Mouse (Mus musculus): ENCODE results near the gene Gba. TPM values are rescaled to one million over a fixed set of nuclear protein-coding genes. Genes with fewer than 3 reads are reported as not detected.

Gene Gba
- polyA plus RNA-seq, 1 experiment from 2014 or later = 44.6 TPM

- H3K4me1 ChIP-seq = peaks cover 17% of the 10 kb centered on the region
- peaks cover 7% of the 10 kb centered on the region; the same call in 1 of the 2 replicates for H3K36me3 ChIP-seq
- no peaks in the 10 kb centered on the region for H3K9me3 ChIP-seq
- no peak for DNase-seq (ENCODE audit: low spot score)
- peaks cover 30% of the 10 kb centered on the region for H3K27me3 ChIP-seq (ENCODE audit: insufficient read depth, poor library complexity, severe bottlenecking)
- H3K27ac ChIP-seq = peak overlapping the region; percentile 23; the same call in 1 of the 2 replicates
- no peak overlapping the region for H3K4me3 ChIP-seq
- 72% methylated on average over 12 of the region's 12 CpGs for WGBS
Measured at GRCm38 (mm10) chr3:89238494-89238893, 35.8 kb downstream of the Gba start.

- WGBS = 74% methylated on average over 9 of the region's 9 CpGs
- Histone ChIP-seq H3K9me3 (no peaks in the 10 kb centered on the region), H3K4me3 (no peak overlapping the region), H3K4me1 (peaks cover 47% of the 10 kb centered on the region), H3K36me3 (peaks cover 6% of the 10 kb centered on the region; the same call in 1 of the 2 replicates), H3K27me3 (ENCODE audit: insufficient read depth, poor library complexity, severe bottlenecking) (peaks cover 34% of the 10 kb centered on the region), H3K27ac (no peak overlapping the region)
- no peak for DNase-seq (ENCODE audit: low spot score)
Measured at GRCm38 (mm10) chr3:89242331-89242895, 39.7 kb downstream of the Gba start.

- H3K4me1 ChIP-seq = peaks cover 48% of the 10 kb centered on the region
- no peaks in the 10 kb centered on the region for H3K9me3 ChIP-seq
- peak overlapping the region; percentile 48 for H3K27ac ChIP-seq
- H3K36me3 ChIP-seq = peaks cover 13% of the 10 kb centered on the region
- DNase-seq (ENCODE audit: low spot score) = no peak
- H3K4me3 ChIP-seq = peak overlapping the region; percentile 38
- peaks cover 28% of the 10 kb centered on the region for H3K27me3 ChIP-seq (ENCODE audit: insufficient read depth, poor library complexity, severe bottlenecking)
- WGBS = 13% methylated on average over 14 of the region's 14 CpGs
Measured at GRCm38 (mm10) chr3:89243609-89244008, 40.9 kb downstream of the Gba start.

GRCm38 (mm10) chr3:89244158-89244981 lies 41.6 kb downstream of the Gba start:
- Histone ChIP-seq H3K36me3 (peaks cover 20% of the 10 kb centered on the region), H3K4me1 (peaks cover 44% of the 10 kb centered on the region), H3K27me3 (ENCODE audit: insufficient read depth, poor library complexity, severe bottlenecking) (peaks cover 26% of the 10 kb centered on the region), H3K27ac (peak overlapping the region; percentile 48; the same call in 1 of the 2 replicates), H3K9me3 (no peaks in the 10 kb centered on the region), H3K4me3 (peak overlapping the region; percentile 77)
- no peak for DNase-seq (ENCODE audit: low spot score)
- 10% methylated on average over 25 of the region's 25 CpGs for WGBS

- under 1% methylated on average over 22 of the region's 26 CpGs for WGBS
- no peaks in the 10 kb centered on the region for H3K9me3 ChIP-seq
- H3K4me1 ChIP-seq = peaks cover 46% of the 10 kb centered on the region
- no peak for DNase-seq (ENCODE audit: low spot score)
- H3K4me3 ChIP-seq = peak overlapping the region; percentile 77
- H3K27me3 ChIP-seq (ENCODE audit: insufficient read depth, poor library complexity, severe bottlenecking) = peaks cover 26% of the 10 kb centered on the region
- H3K27ac ChIP-seq = peak overlapping the region; percentile 38
- H3K36me3 ChIP-seq = peaks cover 24% of the 10 kb centered on the region
Measured at GRCm38 (mm10) chr3:89244982-89245687, 42.4 kb downstream of the Gba start.

- peaks cover 52% of the 10 kb centered on the region for H3K4me1 ChIP-seq
- WGBS = 5% methylated on average over 20 of the region's 20 CpGs
Measured at GRCm38 (mm10) chr3:89245688-89246171, 43.0 kb downstream of the Gba start, which contains the start of gene Krtcap2. TSS of gene Krtcap2 (plus strand) at chr3:89245966.

GRCm38 (mm10) chr3:89246261-89247100 lies 43.8 kb downstream of the Gba start, which contains the start of gene Trim46:
TSS of gene Trim46 (minus strand) at chr3:89246309.
- H3K4me3 ChIP-seq = peak within 1 kb of the TSS; percentile 77
- peaks cover 24% of the 10 kb centered on the region for H3K36me3 ChIP-seq
- H3K27ac ChIP-seq = peak within 1 kb of the TSS; percentile 92
- no peaks in the 10 kb centered on the region for H3K9me3 ChIP-seq
- WGBS = under 1% methylated on average over 42 of the region's 42 CpGs
- peaks cover 60% of the 10 kb centered on the region for H3K4me1 ChIP-seq
- DNase-seq (ENCODE audit: low spot score) = peak; percentile 97
- peaks cover 28% of the 10 kb centered on the region for H3K27me3 ChIP-seq (ENCODE audit: insufficient read depth, poor library complexity, severe bottlenecking)

More at GRCm38 (mm10) chr3:89245688-89246171, 43.0 kb downstream of the Gba start, which contains the start of gene Krtcap2:
- H3K9me3 ChIP-seq = no peaks in the 10 kb centered on the region
- peak within 1 kb of the TSS; percentile 77 for H3K4me3 ChIP-seq
- H3K36me3 ChIP-seq = peaks cover 24% of the 10 kb centered on the region
- no peak for DNase-seq (ENCODE audit: low spot score)
- peak within 1 kb of the TSS; percentile 92 for H3K27ac ChIP-seq
- peaks cover 26% of the 10 kb centered on the region for H3K27me3 ChIP-seq (ENCODE audit: insufficient read depth, poor library complexity, severe bottlenecking)

- H3K27me3 ChIP-seq (ENCODE audit: insufficient read depth, poor library complexity, severe bottlenecking) = peaks cover 37% of the 10 kb centered on the region
- H3K27ac ChIP-seq = 0 out of 2 replicates have a peak overlapping the region, but pooled peaks have one; percentile 92
- no peak for DNase-seq (ENCODE audit: low spot score)
- H3K4me1 ChIP-seq = peaks cover 69% of the 10 kb centered on the region
- H3K9me3 ChIP-seq = no peaks in the 10 kb centered on the region
- 81% methylated on average over 4 of the region's 4 CpGs for WGBS
- peaks cover 24% of the 10 kb centered on the region for H3K36me3 ChIP-seq
- H3K4me3 ChIP-seq = peak overlapping the region; percentile 77
Measured at GRCm38 (mm10) chr3:89247466-89247865, 44.7 kb downstream of the Gba start.

GRCm38 (mm10) chr3:89250435-89251040 lies 47.8 kb downstream of the Gba start:
- no peaks in the 10 kb centered on the region for H3K9me3 ChIP-seq
- no peak for DNase-seq (ENCODE audit: low spot score)
- WGBS = 13% methylated on average over 7 of the region's 7 CpGs
- H3K36me3 ChIP-seq = peaks cover 24% of the 10 kb centered on the region
- H3K27me3 ChIP-seq (ENCODE audit: insufficient read depth, poor library complexity, severe bottlenecking) = peaks cover 13% of the 10 kb centered on the region
- H3K27ac ChIP-seq = peak overlapping the region; percentile 29
- H3K4me3 ChIP-seq = no peak overlapping the region
- H3K4me1 ChIP-seq = peaks cover 47% of the 10 kb centered on the region

- no peak for DNase-seq (ENCODE audit: low spot score)
- WGBS = 5% methylated on average over 17 of the region's 17 CpGs
- H3K36me3 ChIP-seq = peaks cover 24% of the 10 kb centered on the region
- H3K27me3 ChIP-seq (ENCODE audit: insufficient read depth, poor library complexity, severe bottlenecking) = peaks cover 11% of the 10 kb centered on the region
- H3K9me3 ChIP-seq = no peaks in the 10 kb centered on the region
- peak overlapping the region; percentile 46 for H3K4me3 ChIP-seq
- peak overlapping the region; percentile 76 for H3K27ac ChIP-seq
- peaks cover 41% of the 10 kb centered on the region for H3K4me1 ChIP-seq
Measured at GRCm38 (mm10) chr3:89251365-89251895, 48.7 kb downstream of the Gba start.

- DNase-seq (ENCODE audit: low spot score) = no peak
- Histone ChIP-seq H3K27ac (no peak overlapping the region), H3K9me3 (no peaks in the 10 kb centered on the region), H3K27me3 (ENCODE audit: insufficient read depth, poor library complexity, severe bottlenecking) (peaks cover 15% of the 10 kb centered on the region), H3K4me3 (no peak overlapping the region), H3K36me3 (no peaks in the 10 kb centered on the region), H3K4me1 (peaks cover 26% of the 10 kb centered on the region)
- 81% methylated on average over 5 of the region's 5 CpGs for WGBS
Measured at GRCm38 (mm10) chr3:89254994-89255393, 52.3 kb downstream of the Gba start.
